ENCODE assay signal across 8 mouse cellular contexts in the genomic region with DNA sequence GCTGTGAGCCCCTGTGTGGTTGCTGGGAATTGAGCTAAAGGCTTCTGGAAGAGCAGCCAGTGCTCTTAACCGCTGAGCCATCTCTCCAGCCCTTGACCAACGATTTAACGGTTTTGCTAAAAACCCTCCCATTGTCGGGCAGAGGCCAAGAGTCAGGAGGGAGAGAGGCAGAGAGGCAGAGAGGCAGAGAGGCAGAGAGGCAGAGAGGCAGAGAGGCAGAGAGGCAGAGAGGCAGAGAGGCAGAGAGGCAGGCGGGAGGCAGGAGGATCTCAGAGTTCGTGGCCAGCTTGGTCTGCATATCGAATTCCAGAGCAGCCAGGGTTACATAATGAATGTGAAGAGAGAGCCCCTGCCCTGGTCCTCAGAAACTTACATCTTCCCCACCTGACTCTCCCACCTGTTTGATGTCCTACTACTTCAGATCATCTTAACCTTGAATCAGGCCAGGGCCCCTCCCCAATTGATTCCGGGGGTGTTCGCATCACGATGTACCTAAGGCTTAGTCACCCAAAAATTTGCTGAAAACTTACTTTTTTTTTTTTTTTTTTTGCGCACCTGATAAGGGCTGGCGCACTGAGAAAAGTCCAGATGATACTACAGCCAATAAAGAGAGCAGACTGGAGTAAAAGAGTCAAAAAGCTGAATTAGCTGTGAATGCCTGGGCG. TPM values are rescaled to one million over a fixed set of nuclear protein-coding genes. Genes with fewer than 3 reads are reported as not detected.
A peak's percentile ranks its signal among the peaks of the same experiment; 100 is the strongest.
DNase-seq lines count a peak whose midpoint lies in the region; ATAC-seq and TF ChIP-seq lines count a peak whose summit lies in the region.

No protein-coding gene starts in this region.

- DNase-seq in heart, postnatal 14 days = no peak
- DNase-seq in G1E (ENCODE audit: low spot score) = no peak
- DNase-seq in liver, postnatal 0 days = no peak
- no peak for DNase-seq in urinary bladder, postnatal 25 days (ENCODE audit: low spot score)
- no peak for DNase-seq in retina, embryonic 14.5 days (ENCODE audit: low spot score)

- WGBS in heart, embryonic 14.5 days = 11% methylated on average over 13 of the region's 13 CpGs
- WGBS in forebrain, embryonic 15.5 days = 10% methylated on average over 13 of the region's 13 CpGs
- 17% methylated on average over 13 of the region's 13 CpGs for WGBS in liver, postnatal 0 days (ENCODE audit: insufficient replicate concordance)

- H3K4me3 ChIP-seq in heart, embryonic 14.5 days (ENCODE audit: control insufficient read depth in 1 of 2, insufficient read depth in 1 of 2, low read depth in 1 of 2, low read length in 2 of 2) = peak overlapping the region; percentile 50 to 58
- peak overlapping the region; percentile 72 for H3K4me3 ChIP-seq in G1E (ENCODE audit: low read depth, low read length)
- H3K4me3 ChIP-seq in forebrain, embryonic 15.5 days = peak overlapping the region; percentile 50
- H3K4me3 ChIP-seq in liver, postnatal 0 days (ENCODE audit: low read depth, low read length) = peak overlapping the region; percentile 56

- no peaks in the 10 kb centered on the region for H3K4me1 ChIP-seq in heart, embryonic 14.5 days (ENCODE audit: control insufficient read depth in 2 of 2, insufficient read depth in 2 of 2, low read length in 2 of 2)
- peaks cover 21% of the 10 kb centered on the region for H3K4me1 ChIP-seq in G1E (ENCODE audit: insufficient read depth, low read depth, low read length)
- H3K4me1 ChIP-seq in forebrain, embryonic 15.5 days = peaks cover 8% of the 10 kb centered on the region
- peaks cover 2% of the 10 kb centered on the region; the same call in 1 of the 2 replicates for H3K4me1 ChIP-seq in liver, postnatal 0 days (ENCODE audit: insufficient read depth)

- no peak for TF ChIP-seq CTCF in G1E (IDR thresholded peaks at IDR 0.05; ENCODE audit: low read depth, low read length)
- no peak for TF ChIP-seq CTCF in liver, postnatal 0 days (IDR thresholded peaks at IDR 0.05; ENCODE audit: low read depth)

- H3K4me2 ChIP-seq in heart, embryonic 14.5 days (ENCODE audit: low read length) = peak overlapping the region; percentile 77
- H3K4me2 ChIP-seq in forebrain, embryonic 15.5 days (replicated peaks) = peak overlapping the region; percentile 67
- H3K4me2 ChIP-seq in liver, postnatal 0 days (ENCODE audit: low read depth, low read length) = peak overlapping the region; percentile 87

- no peaks in the 10 kb centered on the region for H3K9me3 ChIP-seq in heart, embryonic 14.5 days (ENCODE audit: control insufficient read depth, low read length)
- peaks cover 6% of the 10 kb centered on the region for H3K9me3 ChIP-seq in G1E (replicated peaks)
- no peaks in the 10 kb centered on the region for H3K9me3 ChIP-seq in forebrain, embryonic 15.5 days
- H3K9me3 ChIP-seq in liver, postnatal 0 days (ENCODE audit: low read length) = no peaks in the 10 kb centered on the region

- H3K27me3 ChIP-seq in heart, embryonic 14.5 days (ENCODE audit: control insufficient read depth, insufficient read depth, low read length) = no peaks in the 10 kb centered on the region; the same call in 1 of the 2 replicates
- H3K27me3 ChIP-seq in G1E (ENCODE audit: insufficient read depth, low read length) = peaks cover 38% of the 10 kb centered on the region
- peaks cover 8% of the 10 kb centered on the region; the same call in 1 of the 2 replicates for H3K27me3 ChIP-seq in forebrain, embryonic 15.5 days
- H3K27me3 ChIP-seq in liver, postnatal 0 days (ENCODE audit: insufficient read depth, low read length) = 0 out of 2 replicates have a peak, but pooled peaks cover 5% of the 10 kb centered on the region

- ATAC-seq in heart, embryonic 14.5 days (ENCODE audit: insufficient number of reproducible peaks, insufficient read depth, low FRiP score, low read depth) = no peak
- ATAC-seq in G1E (ENCODE audit: extremely low read depth, insufficient number of reproducible peaks, low FRiP score, poor library complexity, severe bottlenecking) = no peak
- 0 out of 2 replicates have a peak, but pooled peaks have one; percentile 5 for ATAC-seq in forebrain, embryonic 15.5 days (replicated peaks)
- ATAC-seq in liver, postnatal 0 days = no peak
- no peak for ATAC-seq in megakaryocyte progenitor cell, adult 5-6 weeks (replicated peaks; ENCODE audit: poor library complexity)

- no peaks in the 10 kb centered on the region for H3K36me3 ChIP-seq in heart, embryonic 14.5 days (ENCODE audit: control insufficient read depth, insufficient read depth, low read length)
- H3K36me3 ChIP-seq in G1E (replicated peaks) = no peaks in the 10 kb centered on the region
- no peaks in the 10 kb centered on the region for H3K36me3 ChIP-seq in forebrain, embryonic 15.5 days
- H3K36me3 ChIP-seq in liver, postnatal 0 days (replicated peaks; ENCODE audit: insufficient read depth, low read length) = no peaks in the 10 kb centered on the region

- H3K9ac ChIP-seq in heart, embryonic 14.5 days (ENCODE audit: low read length) = peak overlapping the region; percentile 71
- H3K9ac ChIP-seq in forebrain, embryonic 15.5 days (replicated peaks) = peak overlapping the region; percentile 43
- H3K9ac ChIP-seq in liver, postnatal 0 days (replicated peaks) = peak overlapping the region; percentile 59

- TF ChIP-seq EP300 in liver, postnatal 0 days (IDR thresholded peaks at IDR 0.05; ENCODE audit: low read depth) = no peak

- intact Hi-C loops in heart, postnatal 14 days (cut with DNase I) = no loop called here

- H3K27ac ChIP-seq in heart, embryonic 14.5 days (replicated peaks in 1 of 2; ENCODE audit: control insufficient read depth in 1 of 2, insufficient read depth in 1 of 2, low read depth in 2 of 2, low read length in 2 of 2) = no peak overlapping the region
- H3K27ac ChIP-seq in forebrain, embryonic 15.5 days (replicated peaks) = no peak overlapping the region
- H3K27ac ChIP-seq in liver, postnatal 0 days (ENCODE audit: low read depth) = no peak overlapping the region

RNA-seq across cellular contexts. Expression of a gene that starts 13.1 kb away (rescaled TPM):
- 6.5 and 6.8 TPM in 2 replicates for polyA plus RNA-seq in heart, embryonic 14.5 days (2014; fragmentation: Nextera tagmentation; extraction: Ambion mirVana)
- total RNA-seq in heart, postnatal 14 days (2021) = 10 to 100 TPM; 23.7 to 26.0 TPM
- total RNA-seq in G1E (2014; fragmentation: Nextera tagmentation) = not detected in 2 replicates
- 0.05 and 0.06 TPM in 2 replicates for total RNA-seq in G1E (2017)
- not detected in 2 replicates for polyA plus RNA-seq in G1E (2012)
- 0.94 and 1.4 TPM in 2 replicates for polyA plus RNA-seq in forebrain, embryonic 15.5 days (2015; fragmentation: Nextera tagmentation; extraction: Ambion mirVana)
- 10.0 and 10.5 TPM in 2 replicates for polyA plus RNA-seq in liver, postnatal 0 days (2015; fragmentation: Nextera tagmentation; extraction: Ambion mirVana)
- total RNA-seq in megakaryocyte progenitor cell, adult 5-6 weeks (2015) = 1.3 TPM in 2 replicates
- total RNA-seq in megakaryocyte progenitor cell, adult 5-6 weeks (2017) = 1.6 and 2.5 TPM in 2 replicates

RNA-seq across cellular contexts. Expression of a gene that starts 58.9 kb away (rescaled TPM):
- polyA plus RNA-seq in heart, embryonic 14.5 days (2014; fragmentation: Nextera tagmentation; extraction: Ambion mirVana) = 19.1 and 23.8 TPM in 2 replicates
- 10 to 100 TPM; 11.1 to 11.4 TPM for total RNA-seq in heart, postnatal 14 days (2021)
- total RNA-seq in G1E (2014; fragmentation: Nextera tagmentation) = 15.6 and 24.0 TPM in 2 replicates
- total RNA-seq in G1E (2017) = 10.6 and 13.1 TPM in 2 replicates
- polyA plus RNA-seq in G1E (2012) = 4.7 and 5.4 TPM in 2 replicates
- polyA plus RNA-seq in forebrain, embryonic 15.5 days (2015; fragmentation: Nextera tagmentation; extraction: Ambion mirVana) = 9.1 and 12.8 TPM in 2 replicates
- 132 and 143 TPM in 2 replicates for polyA plus RNA-seq in liver, postnatal 0 days (2015; fragmentation: Nextera tagmentation; extraction: Ambion mirVana)
- total RNA-seq in megakaryocyte progenitor cell, adult 5-6 weeks (2015) = 18.4 and 24.3 TPM in 2 replicates
- 13.0 and 13.3 TPM in 2 replicates for total RNA-seq in megakaryocyte progenitor cell, adult 5-6 weeks (2017)

RNA-seq across cellular contexts. Expression of a gene that starts 59.0 kb away (rescaled TPM):
- 0.28 and 0.32 TPM in 2 replicates for polyA plus RNA-seq in heart, embryonic 14.5 days (2014; fragmentation: Nextera tagmentation; extraction: Ambion mirVana)
- not detected for total RNA-seq in heart, postnatal 14 days (2021)
- total RNA-seq in G1E (2014; fragmentation: Nextera tagmentation) (not detected in 2 replicates), G1E (2017) (0.12 and 0.33 TPM in 2 replicates)
- not detected in 2 replicates for polyA plus RNA-seq in G1E (2012)
- 32.8 and 34.0 TPM in 2 replicates for polyA plus RNA-seq in forebrain, embryonic 15.5 days (2015; fragmentation: Nextera tagmentation; extraction: Ambion mirVana)
- 0.22 and 0.29 TPM in 2 replicates for polyA plus RNA-seq in liver, postnatal 0 days (2015; fragmentation: Nextera tagmentation; extraction: Ambion mirVana)
- not detected in 2 replicates for total RNA-seq in megakaryocyte progenitor cell, adult 5-6 weeks (2015)
- total RNA-seq in megakaryocyte progenitor cell, adult 5-6 weeks (2017) = not detected in 2 replicates

Comparison
In these comparisons a context has a peak if more than half of its experiments do, and no peak if none do; other contexts are left out.
1. RNA of a gene that starts 59.0 kb away (polyA plus RNA-seq): 32.8 to 34.0 TPM in forebrain, embryonic 15.5 days; 0.22 to 0.29 TPM in liver, postnatal 0 days, 0.28 to 0.32 TPM in heart, embryonic 14.5 days and not detected in G1E; every median in the first group is over 10 times any median in the second.
2. Peak in every context shown above with its lines, with median percentiles within 50 percentile points of each other: H3K4me2 ChIP-seq, H3K4me3 ChIP-seq and H3K9ac ChIP-seq.